Mouse (Mus musculus) liver, embryonic 15.5 days (tissue): ENCODE data around the gene Abl1. TPM values are rescaled to one million over a fixed set of nuclear protein-coding genes. Genes with fewer than 3 reads are reported as not detected.
A peak's percentile ranks its signal among the peaks of the same experiment; 100 is the strongest.

ENCODE experiments used
- ATAC-seq: fragments of 200-750 bp; cut with Nextera tagmentation; 2 replicates; pipeline ENCODE4 v1.8.0; 2017; ENCODE audit warnings: moderate number of reproducible peaks, mild to moderate bottlenecking, moderate library complexity; ENCODE audit not compliant: insufficient read depth
- H3K27ac ChIP-seq: fragments of 300-500 bp; sonication (generic); replicated peaks from 2 replicates; pipeline ENCODE4 v1.5.1; 2015; ENCODE audit warnings: mild to moderate bottlenecking, inconsistent platforms
- H3K27me3 ChIP-seq: fragments of 300-500 bp; sonication (generic); 2 replicates; pipeline ENCODE4 v1.6.1; 2015; ENCODE audit warnings: mild to moderate bottlenecking, inconsistent platforms
- H3K36me3 ChIP-seq: fragments of 300-500 bp; sonication (generic); replicated peaks from 2 replicates; pipeline ENCODE4 v1.6.1; 2015; ENCODE audit warnings: moderate library complexity, mild to moderate bottlenecking, inconsistent platforms
- H3K4me1 ChIP-seq: fragments of 300-500 bp; sonication (generic); replicated peaks from 2 replicates; pipeline ENCODE4 v1.6.1; 2015; ENCODE audit warnings: inconsistent platforms
- H3K4me2 ChIP-seq: fragments of 300-500 bp; sonication (generic); 2 replicates; pipeline ENCODE4 v1.6.1; 2015; ENCODE audit warnings: moderate library complexity, mild to moderate bottlenecking, inconsistent platforms
- H3K4me3 ChIP-seq: fragments of 300-500 bp; sonication (generic); replicated peaks from 2 replicates; pipeline ENCODE4 v1.5.1; 2015; ENCODE audit warnings: mild to moderate bottlenecking, inconsistent platforms
- H3K9ac ChIP-seq: fragments of 300-500 bp; sonication (generic); 2 replicates; pipeline ENCODE4 v1.6.1; 2015; ENCODE audit warnings: moderate library complexity, mild to moderate bottlenecking, inconsistent platforms
- H3K9me3 ChIP-seq: fragments of 300-500 bp; sonication (generic); replicated peaks from 2 replicates; pipeline ENCODE4 v1.6.1; 2016; ENCODE audit warnings: inconsistent platforms
- WGBS: fragments of 180-500 bp; shearing (Covaris S2); methylation state at CpG from one replicate; pipeline ENCODE4 v1.1.7; 2015; ENCODE audit warnings: mixed read lengths; ENCODE audit not compliant: insufficient replicate concordance; 5-methylcytosine and 5-hydroxymethylcytosine counted together
- polyA plus RNA-seq: library from polyadenylated mRNA; unstranded; fragments of >200 nt; fragmentation: Nextera tagmentation; extraction: Ambion mirVana; gene quantifications from 2 replicates; pipeline ENCODE4 v1.2.1, GENCODE M21; 2015

Abl1 gene
- polyA plus RNA-seq, 1 experiment from 2014 or later: 5.9 TPM

DNA sequence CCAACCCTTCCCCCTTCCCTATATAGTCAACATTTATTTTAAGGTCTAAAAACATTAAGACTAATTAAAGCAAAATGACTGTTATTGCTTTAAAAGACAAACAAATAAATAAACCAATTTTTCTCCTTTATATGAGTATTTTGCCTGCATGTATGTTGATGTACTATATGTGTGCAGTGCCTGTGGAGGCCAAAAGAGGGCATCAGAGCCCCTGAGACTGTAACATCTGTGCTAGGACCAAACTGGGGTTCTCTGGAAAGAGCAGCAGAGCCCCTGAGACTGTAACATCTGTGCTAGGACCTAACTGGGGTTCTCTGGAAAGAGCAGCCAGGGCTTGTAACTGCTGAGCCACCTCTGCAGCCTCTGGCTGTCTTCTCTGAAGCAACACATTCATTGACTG lies 10.0 kb downstream of the Abl1 start:
- no peak overlapping the region for H3K27ac ChIP-seq
- ATAC-seq: no peak
- H3K36me3 ChIP-seq: peaks cover 39% of the 10 kb centered on the region
- no peak overlapping the region for H3K4me3 ChIP-seq
- H3K9me3 ChIP-seq: no peaks in the 10 kb centered on the region
- H3K4me1 ChIP-seq: peaks cover 11% of the 10 kb centered on the region
- H3K27me3 ChIP-seq: no peaks in the 10 kb centered on the region
- H3K4me2 ChIP-seq: no peak overlapping the region
- H3K9ac ChIP-seq: no peak overlapping the region

DNA sequence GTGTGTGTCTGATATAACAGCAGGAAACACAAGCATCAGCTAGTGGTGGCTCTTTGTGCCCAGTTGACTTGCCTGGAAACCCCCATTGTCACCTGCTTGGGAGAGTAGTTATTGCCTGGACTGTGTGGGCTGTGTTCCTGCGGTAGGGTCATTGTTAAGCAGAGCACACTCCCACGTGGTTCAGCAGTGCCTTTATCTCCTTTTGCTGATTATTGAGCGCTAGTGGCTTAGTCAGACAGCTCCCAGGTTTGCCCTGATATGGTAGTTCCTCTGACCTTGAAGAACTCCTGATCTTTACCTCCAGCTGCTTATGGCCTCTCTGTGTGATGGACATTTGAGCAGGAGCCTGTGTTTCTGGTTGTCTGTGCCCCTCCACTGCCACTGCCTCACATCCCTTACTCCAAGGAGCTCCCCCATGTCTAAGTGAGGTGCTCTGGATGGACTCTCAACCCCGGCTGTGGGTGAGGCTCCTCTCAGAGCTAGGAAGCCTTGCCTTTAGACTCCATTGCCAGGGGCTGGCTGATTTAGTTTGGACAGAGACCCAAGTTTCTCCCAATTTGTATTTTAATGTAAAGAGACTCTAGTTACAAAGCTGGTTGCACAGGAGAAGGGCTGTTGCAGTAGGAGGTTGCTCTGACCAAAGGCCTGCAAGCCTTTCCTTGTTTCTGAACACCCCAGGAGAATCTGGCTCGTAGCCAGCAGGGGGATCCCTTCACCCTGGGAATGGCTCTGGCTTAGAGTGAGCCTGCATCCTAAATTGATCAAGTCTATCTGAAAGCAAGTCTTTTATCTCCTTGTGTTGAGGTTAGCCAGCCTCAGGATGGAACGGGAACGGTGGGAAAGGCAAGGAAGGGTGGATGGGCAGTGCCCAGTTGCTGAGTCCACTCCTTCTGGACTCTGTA lies 12.6 kb downstream of the Abl1 start:
- no peak overlapping the region for H3K4me2 ChIP-seq
- H3K9ac ChIP-seq: no peak overlapping the region
- no peak overlapping the region for H3K4me3 ChIP-seq
- 37% methylated on average over 7 of the region's 7 CpGs for WGBS
- H3K36me3 ChIP-seq: peaks cover 29% of the 10 kb centered on the region
- H3K27ac ChIP-seq: no peak overlapping the region
- no peaks in the 10 kb centered on the region for H3K27me3 ChIP-seq
- peaks cover 18% of the 10 kb centered on the region for H3K4me1 ChIP-seq
- no peaks in the 10 kb centered on the region for H3K9me3 ChIP-seq
- peak; percentile 42; the same call in 1 of the 2 replicates for ATAC-seq

DNA sequence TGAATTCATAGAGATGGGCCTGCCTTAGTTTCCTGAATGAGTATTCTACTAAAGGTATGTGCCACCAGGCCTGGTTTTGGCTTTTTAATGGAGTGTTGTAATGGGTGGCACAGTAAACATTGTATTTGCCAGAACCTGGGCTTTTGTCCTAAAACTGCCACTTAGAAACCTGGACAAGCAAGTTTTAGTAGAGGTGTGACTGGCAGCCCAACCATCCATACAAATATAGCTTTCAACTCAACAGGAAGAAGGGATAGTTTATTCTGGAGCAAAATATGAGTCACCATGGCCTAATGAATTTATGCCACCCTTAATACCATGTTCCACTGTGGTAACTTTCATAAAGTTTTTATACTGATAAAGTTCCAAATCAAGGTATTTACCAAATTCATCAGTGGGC lies 15.1 kb downstream of the Abl1 start:
- H3K27me3 ChIP-seq: no peaks in the 10 kb centered on the region
- peaks cover 21% of the 10 kb centered on the region for H3K36me3 ChIP-seq
- no peak overlapping the region for H3K27ac ChIP-seq
- no peak overlapping the region for H3K4me2 ChIP-seq
- no peaks in the 10 kb centered on the region for H3K9me3 ChIP-seq
- ATAC-seq: no peak
- H3K9ac ChIP-seq: no peak overlapping the region
- no peak overlapping the region for H3K4me3 ChIP-seq
- H3K4me1 ChIP-seq: peaks cover 26% of the 10 kb centered on the region

DNA sequence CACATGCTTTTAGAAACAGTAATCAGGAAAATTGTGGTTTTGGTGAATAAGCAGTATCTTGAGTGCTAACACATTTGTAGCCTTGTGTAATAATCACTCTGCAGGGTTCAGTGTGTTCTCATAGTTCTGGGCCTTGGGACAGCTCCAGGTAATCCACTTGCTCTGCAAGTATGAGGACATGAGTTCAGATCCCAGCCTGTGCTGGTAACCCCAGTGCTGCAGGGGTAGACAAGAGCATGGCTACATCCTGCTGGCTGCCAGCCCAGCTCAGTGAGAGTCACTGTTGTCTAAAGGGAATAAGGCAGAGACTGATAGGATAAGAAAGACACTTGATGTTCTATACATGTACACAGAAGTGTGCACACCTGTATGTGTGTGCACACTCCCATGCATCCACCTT lies 17.7 kb downstream of the Abl1 start:
- 0 out of 2 replicates have a peak, but pooled peaks cover 6% of the 10 kb centered on the region for H3K36me3 ChIP-seq
- H3K27me3 ChIP-seq: no peaks in the 10 kb centered on the region
- no peak for ATAC-seq
- no peak overlapping the region for H3K4me2 ChIP-seq
- H3K4me3 ChIP-seq: no peak overlapping the region
- H3K4me1 ChIP-seq: peaks cover 19% of the 10 kb centered on the region
- H3K27ac ChIP-seq: no peak overlapping the region
- H3K9ac ChIP-seq: no peak overlapping the region
- no peaks in the 10 kb centered on the region for H3K9me3 ChIP-seq

- Histone ChIP-seq H3K9ac (no peak overlapping the region), H3K36me3 (0 out of 2 replicates have a peak, but pooled peaks cover 6% of the 10 kb centered on the region), H3K9me3 (no peaks in the 10 kb centered on the region), H3K4me3 (no peak overlapping the region), H3K27ac (no peak overlapping the region), H3K4me1 (peaks cover 15% of the 10 kb centered on the region), H3K27me3 (no peaks in the 10 kb centered on the region), H3K4me2 (no peak overlapping the region)
- no peak for ATAC-seq
- WGBS: 6% methylated on average over 2 of the region's 2 CpGs
Measured at GRCm38 (mm10) chr2:31706531-31706930, 18.4 kb downstream of the Abl1 start.

- H3K36me3 ChIP-seq: 0 out of 2 replicates have a peak, but pooled peaks cover 3% of the 10 kb centered on the region
- ATAC-seq: no peak
- 0 out of 2 replicates have a peak, but pooled peaks cover 2% of the 10 kb centered on the region for H3K4me1 ChIP-seq
- H3K27ac ChIP-seq: no peak overlapping the region
- no peaks in the 10 kb centered on the region for H3K9me3 ChIP-seq
- H3K27me3 ChIP-seq: no peaks in the 10 kb centered on the region
- WGBS: 67% methylated on average over 2 of the region's 2 CpGs
- no peak overlapping the region for H3K4me2 ChIP-seq
- H3K9ac ChIP-seq: no peak overlapping the region
- no peak overlapping the region for H3K4me3 ChIP-seq
Measured at GRCm38 (mm10) chr2:31712716-31713115, 24.5 kb downstream of the Abl1 start.

- H3K27me3 ChIP-seq: no peaks in the 10 kb centered on the region
- H3K4me3 ChIP-seq: no peak overlapping the region
- ATAC-seq: no peak
- H3K9me3 ChIP-seq: no peaks in the 10 kb centered on the region
- H3K36me3 ChIP-seq: 0 out of 2 replicates have a peak, but pooled peaks cover 3% of the 10 kb centered on the region
- 59% methylated on average over 3 of the region's 3 CpGs for WGBS
- no peak overlapping the region for H3K9ac ChIP-seq
- H3K4me1 ChIP-seq: no peaks in the 10 kb centered on the region
- no peak overlapping the region for H3K27ac ChIP-seq
- H3K4me2 ChIP-seq: no peak overlapping the region
Measured at GRCm38 (mm10) chr2:31713813-31714212, 25.6 kb downstream of the Abl1 start.

DNA sequence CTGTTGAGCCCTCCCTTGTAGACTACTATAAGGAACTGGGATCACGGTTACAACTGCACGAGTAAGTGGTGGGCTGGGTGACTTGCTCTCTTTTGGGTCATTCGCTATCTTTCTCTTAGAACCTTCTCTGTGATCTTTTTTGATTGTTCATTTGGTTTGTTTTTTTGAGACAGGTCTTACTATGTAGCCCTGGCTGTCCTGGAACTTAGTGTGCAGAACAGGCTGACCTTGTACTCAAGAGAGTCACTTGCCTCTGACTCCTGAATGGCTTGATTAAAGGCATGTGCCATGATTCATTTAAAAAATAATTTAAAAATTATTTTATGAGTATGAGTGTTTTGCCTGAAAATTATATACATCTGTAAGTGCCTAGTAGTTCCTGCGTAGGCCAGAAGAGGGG lies 26.6 kb downstream of the Abl1 start:
- H3K27ac ChIP-seq: no peak overlapping the region
- WGBS: 81% methylated on average over 4 of the region's 4 CpGs
- H3K9ac ChIP-seq: no peak overlapping the region
- H3K36me3 ChIP-seq: 0 out of 2 replicates have a peak, but pooled peaks cover 3% of the 10 kb centered on the region
- H3K4me1 ChIP-seq: peaks cover 2% of the 10 kb centered on the region; the same call in 1 of the 2 replicates
- H3K27me3 ChIP-seq: no peaks in the 10 kb centered on the region
- H3K4me3 ChIP-seq: no peak overlapping the region
- no peak for ATAC-seq
- H3K4me2 ChIP-seq: no peak overlapping the region
- no peaks in the 10 kb centered on the region for H3K9me3 ChIP-seq

DNA sequence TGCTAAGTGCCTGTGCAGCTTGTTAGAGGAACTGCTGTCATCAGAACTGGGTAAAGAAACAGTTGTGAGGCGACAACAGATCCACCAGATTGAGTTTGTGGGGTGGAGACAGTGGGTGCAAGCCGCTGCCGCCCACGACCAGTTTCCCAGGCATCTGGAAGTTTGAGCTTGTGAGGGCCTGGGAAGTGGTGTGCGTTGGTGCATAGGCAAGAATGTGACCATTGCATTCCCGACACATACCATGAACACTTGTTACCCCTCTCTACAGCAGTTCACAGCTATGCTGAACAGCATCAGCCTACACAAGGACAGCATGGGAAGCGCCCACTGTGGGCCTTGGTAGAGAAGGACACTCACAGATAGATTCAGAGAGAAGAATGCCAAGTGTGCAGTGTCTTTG lies 27.8 kb downstream of the Abl1 start:
- Histone ChIP-seq H3K27ac (no peak overlapping the region), H3K4me3 (no peak overlapping the region), H3K4me1 (peaks cover 10% of the 10 kb centered on the region; the same call in 1 of the 2 replicates), H3K9me3 (no peaks in the 10 kb centered on the region), H3K4me2 (no peak overlapping the region), H3K9ac (no peak overlapping the region), H3K27me3 (no peaks in the 10 kb centered on the region), H3K36me3 (0 out of 2 replicates have a peak, but pooled peaks cover 3% of the 10 kb centered on the region)
- no peak for ATAC-seq
- WGBS: 70% methylated on average over 7 of the region's 7 CpGs

- Histone ChIP-seq H3K27ac (peak overlapping the region; percentile 76), H3K4me1 (peaks cover 20% of the 10 kb centered on the region; the same call in 1 of the 2 replicates), H3K9me3 (no peaks in the 10 kb centered on the region), H3K4me2 (no peak overlapping the region), H3K9ac (no peak overlapping the region), H3K36me3 (0 out of 2 replicates have a peak, but pooled peaks cover 3% of the 10 kb centered on the region), H3K27me3 (no peaks in the 10 kb centered on the region), H3K4me3 (no peak overlapping the region)
- ATAC-seq: peak; percentile 77
- 66% methylated on average over 6 of the region's 6 CpGs for WGBS
Measured at GRCm38 (mm10) chr2:31719202-31719880, 31.2 kb downstream of the Abl1 start.

- 74% methylated on average over 2 of the region's 2 CpGs for WGBS
- Histone ChIP-seq H3K27ac (peak overlapping the region; percentile 35; the same call in 1 of the 2 replicates), H3K4me3 (no peak overlapping the region), H3K36me3 (0 out of 2 replicates have a peak, but pooled peaks cover 2% of the 10 kb centered on the region), H3K9me3 (no peaks in the 10 kb centered on the region), H3K27me3 (no peaks in the 10 kb centered on the region), H3K4me2 (no peak overlapping the region), H3K9ac (no peak overlapping the region), H3K4me1 (peaks cover 22% of the 10 kb centered on the region)
- ATAC-seq: no peak
Measured at GRCm38 (mm10) chr2:31719944-31720343, 31.8 kb downstream of the Abl1 start.
